Mouse (Mus musculus): ENCODE results near the gene Nars2. TPM values are rescaled to one million over a fixed set of nuclear protein-coding genes. Genes with fewer than 3 reads are reported as not detected.

Nars2 gene
- total and polyA plus RNA-seq, 3 experiments = 3.1 to 22.4 (median 12.3) TPM

DNA sequence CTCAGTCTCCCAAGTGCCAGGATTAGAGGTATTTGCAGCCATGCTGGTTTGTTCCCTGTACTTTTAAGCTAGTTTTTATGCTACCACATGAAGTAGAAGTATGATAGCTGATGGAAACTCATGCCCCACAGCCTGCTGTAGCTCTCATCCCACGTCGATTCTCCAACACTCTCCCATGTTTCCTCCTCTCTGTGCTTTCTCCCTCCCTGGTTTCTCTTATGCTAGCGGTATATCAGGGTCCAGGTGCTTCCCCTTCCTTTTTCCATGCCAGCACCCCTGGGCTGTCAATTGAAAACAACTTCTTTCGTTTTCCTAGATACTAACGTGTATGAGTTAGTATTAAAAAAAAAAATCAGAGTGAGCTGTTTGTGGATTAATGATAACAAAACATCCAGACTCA lies 120.8 kb downstream of the Nars2 start:
- DNase-seq = no peak

DNA sequence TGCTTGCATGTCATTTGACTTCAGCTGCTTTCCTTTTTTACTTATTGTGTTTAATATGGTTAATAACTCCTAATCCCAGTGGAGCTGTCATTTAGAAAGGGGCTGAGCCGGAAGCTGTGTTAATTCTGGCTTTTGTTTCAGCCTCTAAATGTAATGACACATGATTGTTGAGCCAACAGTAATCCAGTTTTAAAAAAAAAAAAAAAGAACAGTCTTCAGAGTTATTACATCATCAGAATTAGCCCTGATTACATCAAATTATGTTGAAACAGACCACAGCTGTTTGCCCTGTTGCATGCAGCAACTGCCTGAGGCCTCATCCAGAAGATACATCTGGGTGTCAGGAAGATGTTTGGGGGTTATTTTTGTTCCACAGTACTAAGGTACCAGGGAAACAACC lies 123.7 kb downstream of the Nars2 start:
- DNase-seq = no peak

DNA sequence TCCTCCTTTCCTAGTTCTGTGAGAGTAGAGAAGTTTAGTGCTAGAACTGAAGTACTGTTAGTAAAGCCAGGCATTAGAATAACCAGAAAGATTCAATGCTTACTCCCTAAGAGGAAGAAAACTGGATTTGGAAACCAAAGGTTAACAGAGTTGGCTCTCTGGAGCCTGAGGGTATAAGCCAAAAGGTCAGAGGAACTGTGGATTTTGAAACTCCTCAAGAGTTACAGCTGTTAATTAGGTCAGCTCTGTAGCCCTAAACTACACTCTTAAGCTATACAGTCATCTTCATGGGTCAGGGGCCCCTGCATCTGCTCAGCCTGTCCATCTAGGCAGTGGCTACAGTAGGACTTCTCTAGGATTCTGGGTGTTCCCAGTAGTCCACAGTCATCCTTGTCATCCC lies 125.7 kb downstream of the Nars2 start:
- no peak for DNase-seq

DNA sequence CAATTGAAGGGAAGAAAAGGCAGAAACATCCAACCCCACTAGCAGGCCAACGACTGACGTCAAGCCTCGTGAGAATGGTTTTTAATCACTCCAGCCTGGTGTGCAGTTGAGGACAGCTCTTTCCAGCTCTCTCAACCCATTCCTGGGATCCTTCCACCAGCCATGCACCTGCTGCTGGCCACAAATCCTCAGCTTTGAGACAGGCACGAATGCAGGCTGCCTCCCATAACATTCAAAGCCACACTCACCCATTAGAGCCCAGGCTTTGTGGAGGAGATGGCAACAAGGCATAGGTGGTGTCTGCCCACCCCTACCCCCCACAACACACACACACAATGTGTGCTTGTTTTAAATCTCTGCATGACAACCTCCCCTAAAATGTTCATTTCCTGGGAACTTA lies 127.4 kb downstream of the Nars2 start:
- no peak for DNase-seq

DNA sequence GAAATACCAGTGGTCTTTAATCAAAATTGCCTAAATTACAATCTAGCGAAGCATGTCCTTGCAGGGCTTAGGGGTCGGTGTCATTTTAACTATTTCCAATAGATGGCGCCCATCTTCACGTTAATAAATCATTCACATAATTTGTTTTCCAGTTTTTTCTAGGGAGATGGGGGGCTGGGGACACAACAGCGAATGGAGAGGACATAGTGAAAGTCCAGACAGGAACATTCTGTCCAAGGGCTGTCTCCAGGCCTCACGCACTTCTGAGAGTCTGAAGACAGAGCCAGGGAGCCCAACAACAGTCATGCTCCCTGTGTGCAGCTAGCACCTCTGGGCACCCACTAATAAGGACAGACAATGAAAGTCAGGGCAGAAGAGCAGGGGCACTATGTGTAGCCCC lies 127.8 kb downstream of the Nars2 start:
- no peak for DNase-seq

DNA sequence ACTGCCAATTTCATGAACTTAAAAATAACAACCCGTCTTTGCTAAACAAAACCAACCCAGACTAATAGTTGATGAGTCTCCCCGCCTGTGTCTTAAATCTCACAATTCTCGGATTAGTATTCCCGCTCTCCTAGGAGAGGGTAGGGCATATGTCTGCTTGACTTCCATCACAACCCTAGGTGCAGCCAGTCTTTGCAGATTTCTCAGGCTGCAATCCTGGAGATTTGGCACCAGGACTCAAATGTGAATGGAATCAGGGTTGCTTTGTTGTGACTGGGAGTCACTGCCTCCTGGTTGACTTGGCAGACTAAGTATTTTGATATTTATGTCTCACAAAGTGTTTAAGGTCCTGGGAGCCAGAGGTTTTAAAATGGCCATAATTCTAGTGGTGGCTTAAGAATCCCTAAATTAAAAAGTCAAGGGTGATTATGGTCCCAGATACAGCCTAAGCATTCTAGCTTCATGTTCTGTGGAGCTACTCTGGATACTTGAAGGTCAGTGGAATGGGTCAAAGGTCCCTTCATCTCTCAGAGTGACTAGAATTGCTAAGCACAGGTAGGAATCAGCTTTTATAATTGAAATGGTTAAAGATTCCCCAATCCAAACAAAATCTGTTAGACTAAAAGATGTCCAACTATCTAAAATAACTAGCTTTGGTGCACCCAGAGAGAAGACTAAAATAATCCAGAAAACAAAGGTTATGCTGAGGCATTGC lies 128.5 kb downstream of the Nars2 start:
- DNase-seq = no peak

DNA sequence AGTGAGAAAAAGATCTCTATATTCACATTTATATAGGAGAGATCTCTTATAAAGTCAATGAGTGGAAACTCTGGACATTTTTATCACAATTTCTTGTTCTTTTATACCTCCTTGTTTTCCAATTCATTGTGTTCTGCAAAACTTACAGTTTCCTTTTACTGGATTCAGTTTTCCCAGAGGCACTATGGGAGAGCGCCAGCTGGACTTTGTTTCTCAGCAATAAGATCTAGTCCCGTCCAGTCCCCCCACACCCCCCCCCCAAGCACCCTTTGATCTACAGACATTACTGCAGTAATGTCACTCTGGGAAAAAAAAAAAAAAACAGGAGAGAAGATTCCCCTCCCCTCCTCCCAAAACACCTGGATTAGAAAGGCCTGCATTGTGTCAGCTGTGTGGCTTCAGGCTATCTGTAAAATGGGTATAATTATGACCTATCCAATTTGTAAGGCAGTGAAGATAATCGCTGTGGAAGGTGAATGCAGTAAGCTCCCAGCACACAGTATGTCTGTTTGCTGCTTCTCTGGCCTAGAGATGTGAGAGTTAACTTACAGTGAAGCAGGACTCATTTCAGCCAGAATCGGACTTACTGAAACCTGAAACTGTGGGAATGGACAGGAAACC lies 129.4 kb downstream of the Nars2 start:
- DNase-seq = no peak

DNA sequence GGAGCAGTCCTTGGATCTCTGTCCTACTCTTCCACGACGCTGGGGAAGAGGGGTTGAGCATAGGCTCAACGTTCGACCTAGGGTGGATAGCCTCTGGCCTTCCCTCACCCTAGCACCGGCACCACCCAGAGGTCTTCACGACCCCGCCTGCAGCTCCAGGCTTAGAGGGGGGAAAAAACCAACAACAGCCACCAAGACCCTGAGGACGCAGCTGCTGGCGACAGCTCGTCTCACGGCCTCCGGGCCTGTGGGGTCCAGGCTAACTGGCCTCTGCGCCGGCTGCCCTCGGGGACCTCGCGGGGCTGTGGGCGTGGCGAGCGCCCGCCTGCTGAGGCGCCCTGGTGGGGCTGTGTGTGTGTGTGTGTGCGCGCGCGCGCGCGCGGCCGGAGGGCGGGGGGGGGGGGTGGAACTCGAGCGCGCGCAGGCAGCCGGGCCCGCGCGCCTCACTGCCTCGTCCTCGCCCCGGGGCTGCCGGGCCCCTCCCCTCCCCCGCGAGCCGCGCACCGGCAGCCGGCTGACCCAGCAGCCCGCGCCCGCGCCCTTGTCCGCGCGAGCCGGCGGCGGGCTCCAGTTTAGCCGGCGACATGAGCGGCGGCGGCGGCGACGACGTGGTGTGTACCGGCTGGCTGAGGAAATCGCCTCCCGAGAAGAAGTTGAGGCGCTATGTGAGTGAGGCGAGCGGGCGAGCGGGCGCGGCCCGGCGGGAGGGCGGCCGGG lies 130.1 kb downstream of the Nars2 start, which contains the start of gene Gab2:
Gab2 (plus strand) TSS at position 345 of the 717 bp plus-strand sequence.
- peak; percentile 89 for DNase-seq

DNA sequence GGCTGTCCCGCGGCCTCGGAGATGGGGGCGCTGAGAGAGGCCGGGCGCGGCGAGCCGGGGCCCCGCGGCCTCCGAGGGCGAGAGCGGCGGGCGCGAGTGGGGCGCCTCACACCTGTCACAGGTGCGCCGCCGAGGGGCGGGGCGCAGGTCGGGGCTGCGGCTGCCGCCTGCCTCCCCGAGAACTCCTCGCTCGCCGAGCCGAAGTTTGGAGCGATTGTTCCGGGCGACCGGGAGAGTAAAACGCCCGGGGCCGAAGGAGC lies 130.6 kb downstream of the Nars2 start:
- no peak for DNase-seq

DNA sequence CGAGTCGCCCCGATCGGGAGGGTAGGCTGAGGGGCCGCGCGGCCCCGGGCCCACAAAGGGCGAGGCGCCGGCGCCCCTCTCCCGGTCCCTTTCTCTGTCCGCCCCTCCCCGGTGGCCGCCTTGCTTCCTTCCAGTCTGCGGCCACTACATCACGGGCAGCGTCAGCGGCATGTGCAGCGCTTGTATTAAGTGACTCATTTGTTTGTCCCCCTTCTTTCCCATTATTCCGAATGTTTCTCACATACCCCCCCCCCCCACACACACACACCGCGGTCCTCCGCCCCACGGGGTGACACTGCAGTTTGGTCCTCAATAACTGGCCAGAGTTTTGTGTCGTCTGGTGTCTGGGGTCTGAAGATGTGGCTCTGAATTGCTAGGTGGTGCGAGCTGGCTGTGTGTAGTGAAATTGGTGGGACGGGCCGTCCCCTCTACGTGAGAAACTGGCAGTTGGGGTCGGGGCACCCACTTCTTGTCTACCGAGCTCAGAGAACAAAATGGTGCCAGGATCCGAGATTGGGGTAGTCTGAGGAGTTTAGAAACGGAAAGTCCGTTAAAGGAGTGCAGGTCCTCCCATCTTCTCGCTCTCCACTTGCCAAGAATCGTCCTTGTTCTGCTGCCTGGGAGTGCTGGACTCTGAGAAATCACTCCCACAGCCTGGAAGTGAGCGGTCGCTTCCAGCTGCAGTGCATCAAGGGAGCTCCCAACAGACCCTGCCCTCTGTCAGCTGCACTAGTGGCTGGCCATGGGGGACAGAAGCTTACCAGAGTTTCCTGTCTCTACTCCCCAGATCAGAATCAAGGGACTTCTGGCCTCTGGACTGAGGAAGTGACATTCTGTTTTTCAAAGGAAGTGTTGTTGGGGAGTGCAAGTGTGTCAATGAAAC lies 131.2 kb downstream of the Nars2 start:
- peak; percentile 80 for DNase-seq

DNA sequence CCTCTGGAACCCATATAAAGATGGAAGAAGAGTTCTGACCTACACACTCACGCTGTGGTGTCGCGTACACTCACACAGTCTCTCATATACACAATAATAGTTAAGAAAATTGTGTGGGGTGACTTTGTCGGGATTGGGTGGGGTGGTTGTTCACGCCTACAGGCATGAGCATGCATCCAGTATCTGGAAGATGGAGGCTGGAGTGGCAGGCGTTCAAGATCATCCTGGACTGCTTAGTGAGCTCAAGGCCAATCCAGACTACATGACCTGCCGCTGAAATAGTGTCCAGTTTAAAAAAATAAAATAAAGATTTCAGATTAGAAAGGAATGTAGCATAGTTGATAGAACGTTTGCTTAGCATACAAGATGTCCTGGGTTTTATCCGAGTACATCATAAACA lies 132.3 kb downstream of the Nars2 start:
- no peak for DNase-seq

DNA sequence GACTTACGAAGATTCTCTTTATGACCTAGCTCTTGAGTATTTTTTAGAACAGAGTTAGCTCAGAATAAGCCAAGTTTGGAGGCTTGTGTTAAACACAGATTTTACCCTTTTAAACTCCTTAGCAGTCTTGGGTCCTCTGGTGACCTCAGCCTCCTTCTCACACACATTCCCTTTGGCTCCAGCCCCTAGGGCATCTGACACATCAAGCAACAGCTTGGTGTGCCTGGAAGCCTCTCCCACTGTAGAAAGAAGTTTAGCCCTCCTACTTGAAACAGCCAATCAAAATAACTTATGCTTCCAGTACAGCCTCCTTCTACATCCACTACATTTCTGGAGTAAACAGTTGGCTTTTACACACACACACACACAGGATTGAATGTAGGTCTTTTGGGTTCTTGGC lies 132.9 kb downstream of the Nars2 start:
- no peak for DNase-seq

DNA sequence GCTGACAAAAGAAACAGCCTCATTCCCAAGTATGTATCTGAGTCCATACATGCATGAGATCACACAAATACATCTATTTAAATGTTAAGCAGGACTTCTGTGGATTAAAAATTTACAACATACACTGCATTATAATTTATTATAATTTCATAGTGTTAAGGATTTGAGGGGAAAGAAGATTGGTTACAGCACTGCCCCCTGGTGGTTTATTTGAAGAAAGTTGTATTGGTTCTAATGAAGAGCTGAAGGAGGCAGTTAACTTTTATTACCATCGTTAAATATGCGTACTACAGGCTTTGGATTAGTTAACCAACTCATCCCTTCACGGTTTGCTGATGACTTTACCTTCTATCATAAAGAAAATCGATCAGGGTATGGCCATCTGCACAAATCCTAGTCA lies 134.0 kb downstream of the Nars2 start:
- DNase-seq = no peak

DNA sequence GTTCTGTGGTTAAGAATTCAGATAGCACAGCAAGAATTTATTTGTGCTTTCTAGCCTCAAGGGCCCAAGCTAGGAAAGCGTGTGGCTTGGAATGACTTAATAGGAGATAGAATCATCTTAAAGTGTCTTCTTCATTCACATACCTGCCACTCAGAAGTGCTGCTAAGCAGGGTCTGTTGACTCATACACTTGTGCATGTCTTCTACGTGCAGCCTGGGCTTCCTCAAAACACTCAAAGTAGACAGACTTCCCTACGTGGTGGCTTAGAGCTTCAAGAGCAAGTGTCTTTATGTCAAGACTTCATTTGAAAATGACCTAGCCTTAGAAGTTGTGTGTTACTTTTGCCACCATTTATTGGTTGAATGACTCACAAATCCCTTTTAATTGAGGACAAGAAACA lies 142.9 kb downstream of the Nars2 start:
- no peak for DNase-seq

DNA sequence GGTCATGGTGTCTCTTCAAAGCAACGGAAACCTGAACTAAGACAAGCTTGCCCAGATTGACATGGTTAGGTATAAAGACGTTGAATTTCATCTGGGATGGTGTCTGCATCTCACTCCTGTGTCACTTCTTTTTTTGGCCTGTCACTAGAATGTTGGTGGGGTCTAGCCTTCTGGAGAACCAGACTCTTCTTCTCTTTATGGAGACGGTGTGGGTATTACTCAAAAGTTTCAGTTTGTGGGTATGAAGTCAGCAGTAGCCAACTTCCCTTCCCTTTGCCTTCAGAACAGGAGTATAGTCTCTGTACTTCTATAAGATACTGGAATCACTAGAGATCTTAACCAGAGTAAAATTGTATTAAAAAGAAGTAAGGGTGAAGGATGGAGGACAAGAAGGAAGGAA lies 156.8 kb downstream of the Nars2 start:
- DNase-seq = no peak

Other genes with a start within 250 kb of the Nars2 start
- gene Gab2, start 130.1 kb downstream of the Nars2 start, total RNA-seq (2021) = 10 to 100 TPM; 18.0 to 21.9 TPM
- 7.6 and 8.2 TPM in 2 replicates for gene Gab2, start 130.1 kb downstream of the Nars2 start, polyA plus RNA-seq (2012; rRNA removed)